Mouse (Mus musculus) brain, embryonic 14.5 days (tissue): ENCODE measurements at regions not wholly inside any gene's neighbourhood (a gene's known extent, or its start where the extent isn't known, plus 50 kb on each side); places are given as distances from the start of the nearest gene placed in this dataset.

Source experiments
- CTCF ChIP-seq: fragments of 200-500 bp; IDR thresholded peaks from 2 replicates; pipeline ENCODE4 v1.5.1; 2012; ENCODE audit warnings: inconsistent platforms, mild to moderate bottlenecking, moderate library complexity, borderline replicate concordance; ENCODE audit not compliant: insufficient read depth, insufficient read length; ENCODE audit errors: extremely low read depth
- POLR2A ChIP-seq: fragments of 200-500 bp; IDR thresholded peaks from 2 replicates; pipeline ENCODE4 v1.6.1; 2012; ENCODE audit warnings: mild to moderate bottlenecking, inconsistent platforms, borderline replicate concordance; ENCODE audit not compliant: poor library complexity, insufficient read depth, insufficient read length, severe bottlenecking; ENCODE audit errors: extremely low read depth

DNA sequence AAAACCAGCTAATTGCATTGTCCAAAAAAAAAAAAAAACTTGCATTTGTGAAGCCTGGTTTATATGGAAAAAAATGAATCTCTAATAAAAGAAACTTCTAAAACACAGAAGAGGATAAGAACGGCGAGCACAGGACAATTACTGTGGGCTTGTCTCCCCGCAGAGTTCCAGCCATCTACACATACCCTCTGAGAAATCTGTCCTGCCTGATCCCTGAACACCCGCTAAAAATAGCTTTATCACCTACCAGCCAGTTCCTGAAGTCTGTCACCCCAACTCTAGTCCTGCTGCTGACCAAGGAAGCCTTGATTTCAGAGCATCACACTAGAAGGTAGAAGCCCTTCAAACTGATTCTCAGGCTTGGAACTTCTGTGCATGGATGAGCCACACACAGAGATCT lies 173.7 kb upstream of the Prr30 start:
- TF ChIP-seq CTCF (no peak), POLR2A (no peak)
